ENCODE assay signal across 20 mouse cellular contexts in the genomic region with DNA sequence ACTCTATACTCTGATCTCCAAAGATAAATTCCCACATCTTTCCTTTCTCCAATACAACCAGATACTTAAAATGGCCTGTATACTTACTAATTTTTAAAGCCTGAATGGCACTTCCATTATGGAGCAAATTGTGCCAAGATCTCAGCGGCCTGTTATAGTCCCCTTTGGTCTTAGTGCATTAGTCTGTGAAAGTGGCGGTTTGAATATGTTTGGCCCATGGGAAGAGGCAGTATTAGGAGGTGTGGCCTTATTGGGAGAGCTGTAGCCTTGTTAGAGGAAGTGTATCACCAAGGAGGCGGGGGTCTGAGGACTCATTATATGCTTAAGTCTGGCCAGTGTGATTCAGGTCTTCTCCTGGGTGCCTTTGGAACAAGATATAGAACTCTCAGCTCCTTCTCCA.
"Had no signal": no experiment of that assay in that cellular context is flagged by ENCODE, and none has a peak within 500 bp of the region (broad histone marks: within the 10 kb centered on the region; RNA-seq: fewer than 3 reads in every experiment).

No protein-coding gene starts in this region.

- DNase-seq: liver, postnatal 0 days; lung, adult 2 months; lung, postnatal 14 days; lung, postnatal 36 days; retina, postnatal 1 day; right cerebral cortex, adult 18-20 months; right cerebral cortex, postnatal 25 days; right cerebral cortex, postnatal 4 days; spleen, adult 18-20 months; thymus, adult 18-20 months; thymus, postnatal 14 days; thymus, postnatal 36 days had no signal

- H3K4me1 ChIP-seq: lung, embryonic 15.5 days; midbrain, embryonic 13.5 days; midbrain, embryonic 15.5 days; neural tube, embryonic 12.5 days had no signal

- H3K9ac ChIP-seq: liver, postnatal 0 days; lung, embryonic 15.5 days; midbrain, embryonic 13.5 days; midbrain, embryonic 15.5 days; neural tube, embryonic 12.5 days had no signal

- ATAC-seq: liver, postnatal 0 days; lung, postnatal 0 days; midbrain, embryonic 13.5 days; midbrain, embryonic 15.5 days had no signal

- H3K27ac ChIP-seq: lung, embryonic 15.5 days; macrophage; midbrain, embryonic 13.5 days; midbrain, embryonic 15.5 days; neural tube, embryonic 12.5 days had no signal

- H3K9me3 ChIP-seq: lung, embryonic 15.5 days; midbrain, embryonic 13.5 days; midbrain, embryonic 15.5 days; neural tube, embryonic 12.5 days had no signal

- H3K4me3 ChIP-seq: lung, embryonic 15.5 days; megakaryocyte, embryonic 14.5 days; midbrain, embryonic 13.5 days; midbrain, embryonic 15.5 days; neural tube, embryonic 12.5 days had no signal

- H3K36me3 ChIP-seq: lung, embryonic 15.5 days; midbrain, embryonic 13.5 days; midbrain, embryonic 15.5 days; neural tube, embryonic 12.5 days had no signal

- H3K4me2 ChIP-seq: lung, embryonic 15.5 days; midbrain, embryonic 11.5 days; midbrain, embryonic 13.5 days; midbrain, embryonic 15.5 days; neural tube, embryonic 12.5 days had no signal

- H3K27me3 ChIP-seq: lung, embryonic 15.5 days; midbrain, embryonic 13.5 days; midbrain, embryonic 15.5 days; neural tube, embryonic 12.5 days had no signal
